Mouse (Mus musculus) spleen, adult 2 months (tissue): ENCODE measurements around the gene Chst15.

ENCODE experiments used
- CTCF ChIP-seq: fragments of 200-500 bp; IDR thresholded peaks from 2 replicates; pipeline ENCODE4 v1.5.1; 2011; ENCODE audit warnings: mild to moderate bottlenecking, inconsistent platforms; ENCODE audit not compliant: insufficient read depth, insufficient read length, insufficient replicate concordance; ENCODE audit errors: extremely low read depth
- POLR2A ChIP-seq: fragments of 200-500 bp; IDR thresholded peaks from 2 replicates; pipeline ENCODE4 v1.6.1; 2011; ENCODE audit warnings: low read depth, low read length, inconsistent platforms

DNA sequence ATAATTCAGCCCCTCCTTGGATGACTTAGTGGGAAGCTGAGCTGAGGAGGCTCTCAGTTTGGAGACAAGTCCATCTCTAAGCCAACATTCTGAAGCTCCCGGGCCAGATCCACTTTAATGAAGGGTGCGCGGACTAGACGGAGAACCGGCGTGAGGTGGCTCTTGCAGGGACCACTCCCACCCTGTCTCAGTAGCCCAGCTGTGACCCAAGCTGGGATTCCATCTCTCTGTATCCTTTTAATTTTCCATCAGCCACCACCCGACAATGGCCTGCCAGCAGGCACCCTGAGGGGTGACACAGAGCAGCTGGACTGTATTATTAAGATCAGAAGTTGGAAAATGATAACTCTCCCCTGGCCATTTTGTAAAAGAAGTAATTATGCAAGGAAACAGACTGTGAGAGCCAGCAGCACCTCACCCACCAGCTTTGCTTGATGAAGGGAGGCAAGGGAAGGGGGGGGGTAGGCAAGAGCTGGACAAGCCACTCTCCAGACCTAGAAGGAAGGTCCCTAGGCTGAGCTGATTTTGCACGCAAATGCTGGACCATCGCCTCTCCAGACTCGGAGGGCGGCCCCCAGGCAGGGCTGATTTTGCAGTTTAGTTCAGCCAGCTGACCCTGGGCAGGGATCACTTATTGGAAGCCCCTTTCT lies 20.4 kb upstream of the Chst15 start:
- no peak for TF ChIP-seq CTCF
- TF ChIP-seq POLR2A, result no peak
